Mouse (Mus musculus) CD4-positive, CD25-positive, alpha-beta regulatory T cell, adult 9 weeks (primary cell): ENCODE measurements around the gene Gm17521. TPM values are rescaled to one million over a fixed set of nuclear protein-coding genes. Genes with fewer than 3 reads are reported as not detected.

Experiments used
- polyA plus RNA-seq: library from polyadenylated mRNA; unstranded; fragments of 100-300 nt; shearing (Covaris generic); gene quantifications from one replicate; pipeline ENCODE4 v1.2.1, GENCODE M21; 2017

The Gm17521 gene
- not detected for polyA plus RNA-seq

GRCm38 (mm10) chrX:123029569-123029968 is at the start of gene Gm17521:
Gm17521 (minus strand) TSS chrX:123029669.

Other genes starting within 250 kb of the Gm17521 start
- 1.6 TPM for gene Cldn34c1, start 73.8 kb upstream of the Gm17521 start, polyA plus RNA-seq
- not detected for gene Srsx, start 192.8 kb upstream of the Gm17521 start, polyA plus RNA-seq
- gene Gm17577, start 217.2 kb upstream of the Gm17521 start, polyA plus RNA-seq, result not detected